Mouse (Mus musculus) hematopoietic stem cell, adult 5-6 weeks (primary cell): Measurements from ENCODE around the gene Ltb4r1. TPM values are rescaled to one million over a fixed set of nuclear protein-coding genes. Genes with fewer than 3 reads are reported as not detected.
"Not testable (repeated sequence)": the region's sequence is repeated elsewhere in the genome, so short reads cannot be mapped to it uniquely, and the experiment has no call there.

Source experiments
- ATAC-seq, 2 experiments: fragments of 125-278 bp in 1 of 2; replicated peaks in 1 of 2; 2 replicates each; pipeline ENCODE4 v1.8.0; 2016 to 2017; ENCODE audit warnings: inconsistent platforms in 2 of 2, mild to moderate bottlenecking in 2 of 2, moderate number of reproducible peaks in 2 of 2, low read depth in 1 of 2, moderate TSS enrichment in 1 of 2; ENCODE audit not compliant: low FRiP score in 2 of 2, poor library complexity in 2 of 2, severe bottlenecking in 2 of 2, insufficient read depth in 1 of 2, low TSS enrichment in 1 of 2
- total RNA-seq: library from RNA; stranded (forward); fragments of 172-1452, 232-1000 nt; gene quantifications from 2 replicates; pipeline ENCODE4 v1.2.3, GENCODE M21; 2017

The Ltb4r1 gene
- total RNA-seq, 1 experiment from 2014 or later: 4.0 TPM

GRCm38 (mm10) chr14:55737086-55737687 lies 28.6 kb upstream of the Ltb4r1 start:
- peak in 1 of 2 experiments; percentile 47; a peak in 2 of 4 replicates for ATAC-seq

DNA sequence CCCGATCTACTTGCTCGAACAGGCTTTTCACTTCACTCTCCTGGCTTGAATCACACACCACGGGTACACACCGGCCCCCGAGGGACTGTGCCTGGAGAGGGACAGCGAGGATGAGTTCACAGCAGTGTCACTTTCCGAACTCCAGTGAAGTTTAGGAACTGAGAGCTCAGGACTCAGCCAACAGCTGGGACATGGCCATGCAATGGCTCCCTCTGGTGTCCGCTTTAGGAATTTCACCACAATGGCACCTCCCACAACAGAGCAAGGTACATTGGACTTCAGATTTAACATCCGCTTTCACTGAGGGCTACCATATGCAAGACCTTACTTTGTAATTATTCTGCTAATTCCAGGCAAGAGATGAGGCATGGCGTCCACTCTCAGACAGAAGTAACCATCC lies 22.1 kb upstream of the Ltb4r1 start:
- peak; percentile 82 to 87 for ATAC-seq

- peak; percentile 73 to 74 for ATAC-seq
Measured at GRCm38 (mm10) chr14:55745180-55745860, 20.4 kb upstream of the Ltb4r1 start, which contains the start of the genes Dhrs1 and Nop9. Gene Dhrs1, minus strand, starts transcription at chr14:55745690. Gene Nop9, plus strand, starts transcription at chr14:55745693.

- no peak for ATAC-seq
Measured at GRCm38 (mm10) chr14:55745861-55746237, 19.9 kb upstream of the Ltb4r1 start.

DNA sequence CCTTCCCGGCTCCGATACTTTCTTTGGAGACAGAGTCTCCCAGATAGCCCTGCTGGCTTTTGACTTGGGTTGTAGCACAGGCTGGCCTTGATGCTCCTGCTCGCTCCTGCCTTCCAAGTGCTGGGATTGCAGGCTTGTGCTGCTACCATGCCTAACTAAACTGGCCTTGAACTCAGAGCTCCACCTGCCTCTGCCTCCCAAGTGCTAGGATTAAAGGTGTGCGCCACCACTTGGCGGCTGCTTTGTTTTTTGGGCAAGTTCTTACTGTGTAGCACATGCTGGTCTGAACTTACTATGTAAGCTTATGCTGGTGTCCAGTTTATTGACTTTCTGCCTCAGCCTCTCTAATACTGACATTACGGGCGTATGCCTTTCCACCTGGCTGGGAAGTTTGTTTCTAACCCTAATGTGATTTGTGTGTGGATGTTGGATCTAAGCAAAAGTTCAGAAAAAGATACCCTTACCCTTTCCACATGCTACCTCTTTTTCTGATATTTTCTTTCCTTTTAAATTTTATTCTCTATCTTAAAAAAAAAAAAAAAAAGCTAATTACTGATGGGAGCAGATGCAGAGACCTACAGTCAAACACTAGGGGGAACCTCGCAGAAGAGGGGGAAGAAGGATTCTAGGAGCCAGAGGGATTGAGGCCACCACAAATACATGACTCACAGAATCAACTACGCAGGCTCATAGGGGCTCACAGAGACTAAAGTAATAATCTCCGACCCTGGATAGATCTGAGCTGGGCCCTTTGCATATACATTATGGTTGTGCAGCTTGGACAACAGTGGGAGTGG lies 18.5 kb upstream of the Ltb4r1 start:
- ATAC-seq: no peak

DNA sequence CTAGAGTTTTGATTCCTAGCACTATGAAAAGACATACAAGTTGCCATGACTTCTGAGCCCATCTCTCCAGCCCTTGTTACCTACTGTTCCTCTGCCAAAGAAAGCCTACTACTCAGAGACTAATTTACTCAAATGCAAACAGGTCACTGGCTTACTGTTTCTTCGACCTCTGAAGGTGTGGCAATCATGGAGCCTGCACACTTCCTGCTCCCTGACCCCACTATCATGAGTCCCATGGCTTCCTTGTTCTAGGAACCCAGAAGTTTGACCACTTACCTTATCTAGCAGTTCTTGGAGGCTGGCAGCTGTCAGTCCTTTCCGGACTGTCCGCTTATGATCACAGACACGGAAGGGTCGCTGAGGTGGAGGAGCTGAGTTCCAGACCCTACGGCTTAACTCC lies 8.2 kb upstream of the Ltb4r1 start:
- ATAC-seq: no peak

DNA sequence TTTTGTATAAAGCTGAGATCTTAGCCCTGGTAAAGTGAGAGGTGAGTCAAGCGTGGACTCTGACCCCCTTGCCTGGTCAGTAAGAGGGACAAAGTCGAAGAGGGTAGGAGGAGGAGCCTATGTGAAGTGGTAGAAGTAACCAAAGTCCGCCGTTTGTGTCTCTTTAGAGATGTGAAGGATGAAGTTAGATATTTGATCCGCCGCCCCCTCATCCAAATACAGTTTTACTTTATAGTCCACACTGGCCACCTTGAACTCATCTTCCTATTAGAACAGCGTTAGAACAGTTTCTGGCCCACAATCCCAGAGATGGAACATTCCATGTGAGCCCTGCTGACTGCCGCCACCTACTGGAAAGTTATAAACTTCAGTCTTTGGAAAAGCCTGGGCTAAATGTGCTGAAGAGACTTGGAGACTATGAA lies 7.4 kb upstream of the Ltb4r1 start, which contains the start of gene Cideb:
Cideb (minus strand) TSS at position 96 of the 422 bp plus-strand sequence.
- peak in 1 of 2 experiments; percentile 43; a peak in 1 of 4 replicates for ATAC-seq

DNA sequence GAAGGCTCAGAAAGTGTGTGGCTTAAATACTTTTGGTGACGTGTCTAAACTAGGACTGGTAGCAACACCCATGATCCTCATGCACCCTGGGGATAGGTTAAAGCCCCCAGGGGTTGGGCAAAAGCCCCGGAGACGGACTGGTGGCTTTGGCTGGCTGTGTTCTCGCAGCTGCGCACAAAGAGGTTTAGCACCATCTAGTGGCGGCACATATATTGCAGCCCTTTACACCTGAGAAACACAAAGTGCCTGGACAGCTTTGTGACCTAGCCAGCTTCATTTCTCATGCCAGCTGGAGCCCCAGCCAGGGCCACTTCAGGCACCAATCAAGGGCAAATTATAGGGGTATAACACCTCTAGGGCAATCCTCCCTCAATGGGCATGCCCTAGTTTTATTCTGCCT lies 5.6 kb upstream of the Ltb4r1 start:
- ATAC-seq: not testable (repeated sequence)

- ATAC-seq: no peak
Measured at GRCm38 (mm10) chr14:55761163-55761562, 4.6 kb upstream of the Ltb4r1 start, which contains the start of gene Ltb4r2. Gene Ltb4r2, plus strand, starts transcription at chr14:55761428.

DNA sequence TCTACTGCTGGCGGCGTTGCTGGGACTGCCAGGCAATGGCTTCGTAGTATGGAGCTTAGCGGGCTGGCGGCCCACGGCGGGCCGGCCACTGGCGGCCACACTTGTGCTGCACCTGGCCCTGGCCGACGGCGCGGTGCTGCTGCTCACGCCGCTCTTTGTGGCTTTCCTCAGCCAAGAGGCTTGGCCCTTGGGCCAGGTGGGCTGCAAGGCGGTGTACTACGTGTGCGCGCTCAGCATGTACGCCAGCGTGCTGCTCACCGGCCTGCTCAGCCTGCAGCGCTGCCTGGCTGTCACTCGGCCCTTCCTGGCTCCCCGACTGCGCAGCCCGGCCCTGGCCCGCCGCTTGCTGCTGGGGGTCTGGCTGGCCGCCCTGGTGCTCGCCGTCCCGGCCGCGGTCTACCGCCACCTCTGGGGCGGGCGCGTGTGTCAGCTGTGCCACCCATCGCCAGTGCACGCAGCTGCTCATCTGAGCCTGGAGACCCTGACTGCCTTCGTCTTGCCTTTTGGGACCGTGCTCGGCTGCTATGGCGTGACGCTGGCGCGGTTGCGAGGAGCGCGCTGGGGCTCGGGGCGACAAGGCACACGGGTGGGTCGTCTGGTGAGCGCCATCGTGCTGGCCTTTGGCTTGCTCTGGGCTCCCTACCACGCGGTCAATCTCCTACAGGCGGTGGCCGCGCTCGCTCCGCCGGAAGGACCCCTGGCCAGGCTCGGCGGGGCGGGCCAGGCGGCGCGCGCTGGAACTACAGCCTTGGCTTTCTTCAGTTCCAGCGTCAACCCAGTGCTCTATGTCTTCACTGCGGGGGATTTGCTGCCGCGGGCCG lies 3.6 kb upstream of the Ltb4r1 start:
- ATAC-seq: peak in 1 of 2 experiments; percentile 14; a peak in 1 of 4 replicates

DNA sequence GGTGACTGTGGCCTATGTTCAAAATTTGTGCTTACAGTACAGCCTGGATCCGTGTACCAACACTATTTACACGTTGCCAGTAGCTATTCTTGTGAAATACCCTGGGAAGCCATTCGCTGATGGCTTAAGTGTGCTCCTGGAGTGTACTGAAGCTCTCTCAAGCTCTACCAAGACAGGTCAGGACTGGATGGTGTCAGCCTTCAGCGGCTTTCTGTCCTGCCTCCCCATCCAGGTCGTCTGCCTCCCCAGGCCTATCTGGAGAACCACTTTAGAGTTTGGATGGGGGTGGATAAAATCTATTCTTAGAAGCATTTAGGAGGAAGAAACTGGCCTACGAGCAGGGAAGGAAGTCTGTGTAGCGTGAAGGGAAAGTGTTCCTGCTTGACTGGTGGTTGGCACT lies 2.6 kb upstream of the Ltb4r1 start:
- no peak for ATAC-seq

DNA sequence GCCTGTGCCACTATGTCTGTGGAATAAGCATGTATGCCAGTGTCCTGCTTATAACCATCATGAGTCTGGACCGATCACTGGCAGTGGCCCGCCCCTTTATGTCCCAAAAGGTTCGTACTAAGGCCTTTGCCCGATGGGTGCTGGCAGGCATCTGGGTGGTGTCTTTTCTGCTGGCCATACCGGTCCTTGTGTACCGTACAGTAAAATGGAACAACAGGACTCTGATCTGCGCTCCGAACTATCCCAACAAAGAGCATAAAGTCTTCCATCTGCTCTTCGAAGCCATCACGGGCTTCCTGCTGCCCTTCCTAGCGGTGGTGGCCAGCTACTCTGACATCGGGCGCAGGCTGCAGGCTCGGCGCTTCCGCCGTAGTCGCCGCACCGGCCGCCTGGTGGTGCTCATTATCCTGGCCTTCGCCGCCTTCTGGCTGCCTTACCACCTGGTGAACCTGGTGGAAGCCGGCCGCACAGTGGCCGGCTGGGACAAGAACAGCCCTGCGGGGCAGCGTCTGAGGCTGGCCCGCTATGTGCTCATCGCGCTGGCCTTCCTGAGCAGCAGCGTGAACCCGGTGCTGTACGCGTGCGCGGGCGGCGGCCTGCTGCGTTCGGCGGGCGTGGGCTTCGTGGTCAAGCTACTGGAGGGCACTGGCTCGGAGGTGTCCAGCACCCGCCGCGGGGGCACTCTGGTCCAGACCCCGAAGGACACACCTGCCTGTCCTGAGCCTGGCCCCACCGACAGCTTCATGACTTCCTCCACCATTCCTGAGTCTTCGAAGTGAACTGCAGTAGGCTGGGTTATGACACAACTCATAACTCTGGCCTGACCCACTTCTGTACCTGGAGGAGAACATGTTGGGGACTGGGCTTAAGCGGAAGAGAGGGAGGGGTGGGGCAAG lies 2.0 kb downstream of the Ltb4r1 start:
- peak; percentile 25 to 49; a peak in 3 of 4 replicates for ATAC-seq

GRCm38 (mm10) chr14:55768555-55768954 lies 2.8 kb downstream of the Ltb4r1 start:
- no peak for ATAC-seq

DNA sequence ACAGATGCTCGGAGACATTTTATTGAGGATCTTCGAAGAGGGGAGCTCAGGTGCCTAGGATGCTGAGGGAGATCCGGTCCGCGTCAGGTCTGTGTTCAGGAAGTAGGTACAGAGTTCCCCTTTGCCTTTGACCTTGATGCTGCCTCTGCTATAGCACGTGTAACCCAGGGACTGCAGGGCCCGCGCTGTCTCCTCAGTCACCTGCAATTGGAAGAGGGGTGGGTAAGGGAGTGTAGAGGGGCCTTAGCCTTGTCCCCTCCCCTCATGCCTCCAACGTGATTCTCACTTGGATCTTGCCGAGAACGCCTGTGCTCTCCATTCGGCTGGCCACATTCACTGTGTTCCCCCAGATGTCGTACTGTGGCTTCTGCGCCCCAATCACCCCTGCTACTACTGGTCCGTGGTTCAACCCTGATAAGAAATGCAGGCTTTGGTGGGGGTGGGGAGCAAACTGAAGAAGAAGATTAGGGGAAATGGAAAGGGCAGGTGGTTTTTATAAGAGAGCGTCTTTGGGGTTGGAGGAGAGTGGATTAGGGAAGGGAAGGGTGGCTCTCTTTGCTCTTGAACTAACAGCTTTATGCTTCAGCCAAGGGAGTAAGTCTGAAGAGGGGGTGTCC lies 3.4 kb downstream of the Ltb4r1 start:
- ATAC-seq: no peak

DNA sequence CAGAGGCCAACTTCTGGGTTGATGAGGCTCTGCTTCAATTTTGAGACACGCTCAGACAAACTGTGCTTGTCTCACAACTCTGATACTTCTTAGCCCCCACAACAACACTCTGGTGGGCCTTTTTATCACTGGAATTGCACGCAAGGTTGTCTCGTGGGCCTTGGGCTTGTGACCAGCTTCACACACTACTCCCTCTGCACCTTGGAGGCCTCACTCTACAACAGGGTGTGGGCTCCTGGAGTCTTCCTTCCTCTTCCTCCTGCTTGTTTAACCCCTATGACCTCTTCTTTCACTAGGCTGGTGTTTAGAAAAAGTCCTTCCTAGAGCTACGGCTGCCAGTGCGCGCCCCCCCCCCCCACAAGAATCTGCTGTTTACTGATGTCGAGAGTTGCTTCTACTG lies 10.9 kb downstream of the Ltb4r1 start:
- no peak for ATAC-seq

DNA sequence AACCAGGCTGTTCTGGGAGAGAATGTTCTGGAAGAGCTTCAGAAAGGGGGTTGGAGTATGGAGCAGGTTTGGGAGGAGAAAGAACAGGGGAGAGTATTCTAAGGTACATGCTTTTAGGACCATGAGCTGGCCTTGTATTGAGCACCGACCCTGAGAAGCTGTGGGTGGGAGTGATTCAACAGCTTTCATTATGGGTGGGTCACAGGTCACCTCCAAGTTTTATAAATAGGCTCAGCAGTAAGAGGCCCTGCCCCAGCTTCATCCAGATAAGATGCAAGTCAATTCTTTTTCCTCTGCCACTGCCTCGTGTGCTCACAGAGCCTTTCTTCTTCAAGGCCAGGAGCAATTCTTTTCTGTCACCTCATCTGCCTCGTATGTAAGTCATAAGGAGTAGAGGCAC lies 11.4 kb downstream of the Ltb4r1 start:
- no peak for ATAC-seq
